Mouse (Mus musculus) kidney, adult 18-20 months (tissue): ENCODE results near the gene Mpnd.
"Not testable (repeated sequence)": the region's sequence is repeated elsewhere in the genome, so short reads cannot be mapped to it uniquely, and the experiment has no call there.

Experiments used
- DNase-seq: peaks from one replicate; pipeline ENCODE4 v3.0.0; 2021

The Mpnd gene

GRCm38 (mm10) chr17:56038583-56039261 lies 33.2 kb downstream of the Mpnd start:
- DNase-seq = no peak

GRCm38 (mm10) chr17:56039345-56039744 lies 33.8 kb downstream of the Mpnd start:
- DNase-seq = no peak

- peak; percentile 96 for DNase-seq
Observed at GRCm38 (mm10) chr17:56040030-56040856, 34.7 kb downstream of the Mpnd start, which contains the start of gene Chaf1a. Gene Chaf1a (plus strand): TSS chr17:56040439.

- no peak for DNase-seq
Observed at GRCm38 (mm10) chr17:56040857-56041163, 35.3 kb downstream of the Mpnd start.

DNA sequence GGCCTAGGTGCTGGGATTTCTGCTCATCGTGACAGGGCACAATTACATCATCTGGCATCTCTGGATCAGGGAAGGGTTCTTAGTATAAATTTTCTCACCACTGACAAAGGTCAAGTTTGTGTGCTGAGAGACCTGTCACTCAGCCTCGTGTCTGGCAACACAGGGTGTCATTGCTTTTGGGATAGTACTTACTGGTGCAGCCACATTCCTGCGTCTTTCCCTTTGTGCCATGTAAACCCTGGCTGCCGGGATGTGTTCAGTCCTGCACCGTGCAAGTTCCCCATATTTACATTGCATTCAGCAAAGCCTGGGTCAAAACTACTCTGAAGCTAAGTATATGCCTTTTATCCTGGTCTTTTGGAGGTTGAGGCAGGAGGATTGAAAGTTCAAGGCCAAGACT lies 45.9 kb downstream of the Mpnd start:
- no peak for DNase-seq

DNA sequence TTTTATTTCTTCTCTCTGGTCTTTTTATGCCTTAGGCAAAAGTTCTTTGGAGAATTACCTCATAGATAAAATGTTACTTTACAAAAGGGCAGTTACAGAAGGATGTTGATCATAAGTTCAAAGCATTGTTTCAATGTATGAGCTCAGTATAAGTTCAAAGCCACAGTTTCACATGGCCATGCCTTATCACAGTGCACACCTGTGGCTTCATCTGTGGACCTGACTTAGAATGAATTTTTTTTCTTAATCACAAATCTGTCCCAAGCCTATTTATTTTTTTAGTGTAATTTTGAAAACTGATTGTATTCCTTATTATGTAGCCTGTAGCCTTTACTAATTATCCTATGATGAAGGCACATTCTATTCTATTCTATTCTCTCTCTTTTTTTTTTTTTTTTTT lies 49.4 kb downstream of the Mpnd start:
- DNase-seq = no peak

- DNase-seq = no peak
Observed at GRCm38 (mm10) chr17:56055945-56056678, 50.6 kb downstream of the Mpnd start.

GRCm38 (mm10) chr17:56057381-56058120 lies 52.0 kb downstream of the Mpnd start:
- DNase-seq = no peak

- DNase-seq = no peak
Observed at GRCm38 (mm10) chr17:56062081-56062480, 56.6 kb downstream of the Mpnd start.

GRCm38 (mm10) chr17:56065715-56066114 lies 60.2 kb downstream of the Mpnd start:
- DNase-seq = not testable (repeated sequence)
